Mouse (Mus musculus): Measurements from ENCODE around the gene Pde11a. TPM values are rescaled to one million over a fixed set of nuclear protein-coding genes. Genes with fewer than 3 reads are reported as not detected.
A peak's percentile ranks its signal among the peaks of the same experiment; 100 is the strongest.

Gene Pde11a
- polyA plus RNA-seq, 1 experiment: 0.03 TPM

DNA sequence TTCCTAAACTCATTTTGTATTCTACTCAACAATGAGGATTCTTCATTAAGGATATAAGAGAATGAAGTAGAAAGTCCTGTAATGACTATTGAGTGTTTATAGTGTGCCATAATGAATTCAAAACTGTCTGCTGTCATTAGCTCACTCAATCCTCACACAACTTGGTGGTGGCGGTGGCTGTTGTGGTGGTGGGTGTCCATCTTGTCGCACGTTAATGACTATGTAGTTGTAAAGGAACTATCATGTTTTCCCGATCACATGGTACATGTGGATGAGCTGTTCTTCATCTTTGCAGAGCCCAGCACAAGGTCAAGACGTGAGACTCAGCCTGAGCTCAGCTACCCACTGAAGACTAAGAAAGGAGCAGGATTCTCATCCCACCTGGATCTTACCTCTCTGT lies 242.7 kb downstream of the Pde11a start:
- DNase-seq (ENCODE audit: low spot score): no peak

DNA sequence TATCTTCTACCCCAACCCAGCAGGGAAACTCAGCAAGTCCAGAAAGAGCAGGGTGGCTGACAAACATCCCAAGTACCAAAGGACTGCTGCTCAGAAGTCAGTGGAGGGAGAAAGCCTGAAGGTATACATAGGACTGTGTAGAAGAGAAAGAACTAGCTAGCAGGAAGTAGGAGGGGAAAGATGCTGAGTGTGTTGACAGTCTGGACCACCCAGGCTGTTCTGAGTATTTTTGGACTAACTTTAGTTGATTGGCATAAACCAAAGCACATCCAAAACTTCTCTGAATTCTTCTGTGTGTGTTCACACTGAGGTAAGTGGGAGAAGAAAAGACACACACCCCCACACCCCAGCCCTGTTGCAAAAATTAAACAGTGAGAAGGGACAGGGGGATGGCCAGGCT lies 248.1 kb downstream of the Pde11a start:
- DNase-seq (ENCODE audit: low spot score): no peak

DNA sequence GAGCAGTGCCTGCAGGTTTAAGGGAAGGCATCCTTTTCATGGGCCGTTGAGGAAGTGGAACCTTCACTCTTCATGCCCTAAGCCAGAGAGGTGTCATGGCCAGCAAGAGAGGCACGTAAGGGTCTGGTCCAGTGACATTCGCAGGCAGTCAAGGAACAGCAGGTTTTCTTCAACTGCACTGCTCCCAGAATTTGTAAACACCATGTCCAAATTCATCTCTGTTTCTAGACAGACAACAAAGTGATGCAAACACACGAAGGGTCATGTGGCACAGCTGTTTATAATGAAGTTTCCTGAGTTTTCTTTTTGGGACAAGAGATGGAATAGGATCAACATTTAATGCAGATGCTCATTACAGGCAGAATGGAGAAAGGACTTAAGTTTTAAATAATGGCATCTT lies 249.7 kb downstream of the Pde11a start:
- DNase-seq (ENCODE audit: low spot score): no peak

DNA sequence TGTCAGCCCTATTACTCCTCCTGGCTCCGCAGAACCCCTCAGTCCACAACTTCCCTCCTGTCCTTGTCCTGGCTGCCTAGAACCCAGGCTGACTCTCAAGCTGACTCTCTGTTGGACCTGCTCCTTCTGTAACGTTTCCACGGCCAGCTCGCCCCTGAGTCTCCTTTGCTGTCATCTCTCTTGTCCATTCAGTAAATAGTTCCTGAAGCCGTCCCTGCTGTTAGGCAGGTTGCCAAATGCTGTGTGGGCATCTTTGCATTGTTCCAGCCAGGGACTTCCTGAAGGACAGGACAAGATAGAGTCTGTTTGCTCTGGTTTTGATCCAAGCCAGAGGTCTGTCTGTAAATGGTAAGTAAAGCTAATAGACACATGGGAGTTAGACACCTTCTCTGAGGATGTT lies 250.2 kb downstream of the Pde11a start:
- DNase-seq (ENCODE audit: low spot score): no peak

DNA sequence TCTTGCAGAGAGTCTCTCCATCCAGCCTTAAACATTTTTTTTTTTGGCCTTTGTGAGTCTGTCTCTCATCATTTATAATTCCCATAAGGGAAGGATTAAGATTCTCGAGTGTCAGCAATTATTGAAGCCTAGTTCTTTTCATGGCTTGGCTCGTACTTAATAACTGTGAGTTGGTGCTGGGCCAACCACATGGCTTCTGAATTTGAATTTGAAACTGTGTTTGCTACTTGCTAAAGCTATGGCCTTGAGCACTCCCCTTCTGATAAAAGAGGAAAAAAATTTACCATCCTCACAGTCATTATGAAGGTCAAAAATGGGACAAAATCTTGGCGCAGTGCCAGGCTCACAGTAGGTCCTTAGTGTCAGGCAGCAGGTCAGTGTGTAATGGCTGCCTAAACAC lies 251.4 kb downstream of the Pde11a start:
- no peak for DNase-seq (ENCODE audit: low spot score)

DNA sequence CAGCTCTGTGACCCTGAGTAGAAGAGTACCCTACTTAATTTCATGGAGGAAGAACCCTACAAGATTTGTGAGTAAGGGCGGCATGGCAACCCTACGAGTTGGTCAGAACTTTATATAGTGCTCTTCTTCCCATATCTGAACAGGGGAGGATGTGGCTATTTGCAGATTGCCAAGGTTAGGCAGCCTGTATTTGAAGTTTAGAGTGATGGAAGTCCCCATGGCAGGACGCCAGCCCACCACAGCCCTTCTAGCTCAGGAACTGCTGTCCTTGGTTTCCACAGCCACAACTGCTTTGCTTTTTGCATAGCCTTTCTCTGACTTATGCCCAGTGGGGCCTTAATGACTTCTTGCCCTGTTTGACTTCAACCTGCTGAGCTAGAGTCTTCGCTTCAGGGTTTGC lies 253.6 kb downstream of the Pde11a start:
- DNase-seq (ENCODE audit: low spot score): no peak

DNA sequence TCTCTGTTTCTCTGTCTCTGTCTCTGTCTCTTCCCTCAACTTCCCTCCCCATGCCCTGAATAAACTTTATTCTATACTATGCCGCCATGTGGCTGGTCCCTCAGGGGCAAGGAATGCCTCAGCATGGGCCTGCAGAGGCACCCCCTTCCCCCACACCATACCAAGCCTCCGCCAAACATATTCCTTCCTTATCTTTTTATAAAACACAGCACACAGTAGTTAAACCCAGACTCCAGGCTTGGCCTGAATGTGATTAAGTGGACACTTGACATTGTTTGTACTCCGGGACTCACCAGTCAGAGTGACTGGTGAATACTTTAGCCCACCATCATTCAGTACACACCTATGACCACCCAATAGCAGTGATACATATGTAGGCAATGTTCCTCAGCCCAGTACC lies 254.7 kb downstream of the Pde11a start:
- no peak for DNase-seq (ENCODE audit: low spot score)

DNA sequence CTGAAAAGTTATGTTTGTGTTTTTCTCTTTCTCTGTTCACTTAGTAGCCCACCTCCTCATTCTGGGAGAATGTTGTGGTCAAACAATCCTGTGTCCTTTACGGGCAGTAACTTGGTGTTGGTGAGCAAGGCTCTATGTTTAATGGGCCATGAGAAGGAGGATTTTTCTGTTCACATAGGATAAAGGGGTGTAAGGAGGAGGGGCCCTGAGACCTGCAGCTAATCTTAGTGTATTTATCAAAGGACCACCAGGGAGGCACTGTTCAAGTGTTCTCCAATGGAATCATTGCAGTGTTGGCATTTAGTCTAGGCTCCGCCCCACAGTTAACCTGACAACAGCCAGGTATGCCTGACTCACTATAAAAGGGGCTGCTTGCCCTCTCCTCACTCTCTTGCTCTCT lies 255.2 kb downstream of the Pde11a start:
- no peak for DNase-seq (ENCODE audit: low spot score)

DNA sequence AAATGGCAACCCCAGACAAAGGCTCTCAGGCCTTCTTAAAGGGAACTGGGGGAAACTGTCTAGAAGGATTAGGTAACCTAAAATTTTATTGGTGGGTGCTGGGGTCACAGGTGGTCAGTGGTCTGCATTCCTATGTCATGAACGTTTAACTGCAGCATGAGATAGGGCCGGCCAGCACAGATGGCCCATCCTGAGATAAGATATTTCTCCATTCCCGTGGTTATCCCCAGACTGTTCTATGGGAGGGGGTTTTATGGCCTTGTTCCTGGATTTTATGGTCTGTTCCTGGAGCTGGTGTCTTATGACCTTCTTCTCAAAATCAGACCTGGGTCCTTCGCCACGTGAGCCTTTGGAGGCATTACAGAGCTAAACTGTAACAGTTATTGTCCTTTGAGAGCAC lies 256.6 kb downstream of the Pde11a start:
- no peak for DNase-seq (ENCODE audit: low spot score)

DNA sequence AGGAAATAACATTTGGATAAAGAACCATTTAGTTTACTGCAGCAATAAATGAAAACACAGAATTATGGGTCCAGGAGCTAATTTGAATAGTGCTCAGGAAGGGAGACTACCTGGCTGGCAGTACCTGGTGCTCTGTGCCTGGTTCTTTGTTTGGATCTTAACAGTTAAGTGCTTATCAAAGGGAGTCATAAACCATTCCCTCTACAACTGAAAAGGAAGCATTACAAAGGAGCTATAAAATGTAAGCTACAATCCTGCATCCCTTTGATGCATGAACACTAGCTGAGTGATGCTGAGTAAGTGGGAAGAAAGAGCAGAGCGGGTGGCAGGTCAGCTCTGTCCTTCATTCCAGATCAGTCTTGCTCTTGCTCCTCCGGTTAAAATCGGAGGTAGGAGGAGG lies 258.0 kb downstream of the Pde11a start:
- DNase-seq (ENCODE audit: low spot score): no peak

DNA sequence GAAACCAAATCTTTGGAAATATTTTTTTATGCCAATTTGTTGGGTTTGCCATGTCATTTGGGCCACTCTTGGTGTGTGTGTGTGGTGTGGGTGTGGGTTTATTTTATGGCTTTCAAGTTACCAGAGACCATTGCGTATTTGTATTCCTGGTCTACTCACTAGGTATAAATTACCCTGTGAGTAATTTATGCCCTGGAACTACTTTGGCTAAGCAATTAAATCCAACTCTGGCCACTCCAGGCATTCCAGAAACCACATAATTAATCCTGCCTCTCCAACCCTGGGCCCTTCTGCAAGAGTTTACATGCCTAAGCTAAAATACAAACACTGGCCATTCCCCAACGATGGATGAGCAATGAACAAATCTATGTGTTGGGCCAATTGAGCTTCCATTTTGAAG lies 261.7 kb downstream of the Pde11a start:
- no peak for DNase-seq (ENCODE audit: low spot score)

DNA sequence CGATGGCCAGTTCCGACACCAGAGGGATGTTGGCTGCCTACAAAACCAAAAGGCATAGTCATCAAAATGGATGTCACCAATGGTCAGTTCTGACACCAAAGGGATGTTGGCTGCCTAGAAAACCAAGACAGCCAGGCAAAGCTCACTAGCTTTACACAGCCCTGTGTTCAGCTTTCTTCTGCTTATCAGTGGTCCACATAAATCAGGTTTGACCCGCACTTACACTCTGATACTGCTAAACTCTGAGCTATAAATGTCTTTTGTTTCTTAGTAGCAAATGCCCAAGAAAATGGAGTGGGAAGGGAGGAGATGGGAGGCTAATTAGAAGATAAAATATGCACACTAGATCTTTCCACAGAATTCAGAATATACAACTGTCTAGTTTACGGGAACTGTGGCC lies 262.5 kb downstream of the Pde11a start:
- DNase-seq (ENCODE audit: low spot score): no peak

DNA sequence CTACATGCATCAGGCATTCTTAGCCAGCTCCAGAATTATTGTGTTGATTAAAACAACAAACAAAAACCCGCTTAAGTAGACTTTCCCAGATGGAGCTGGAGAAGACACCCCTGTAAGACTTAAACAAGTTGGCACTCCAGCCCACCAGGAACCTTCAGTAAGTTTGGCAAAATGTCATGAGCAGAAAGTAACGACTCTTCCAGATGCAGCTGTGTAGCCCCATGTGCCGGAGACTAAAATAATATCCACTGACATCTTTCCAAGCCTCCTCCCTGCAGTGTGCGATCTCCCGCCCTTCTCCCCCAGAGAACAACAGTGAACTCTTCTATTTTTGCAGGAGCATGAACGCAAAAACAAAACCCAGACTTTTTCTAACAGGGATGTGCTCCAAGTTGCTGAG lies 265.5 kb downstream of the Pde11a start:
- no peak for DNase-seq (ENCODE audit: low spot score)

DNA sequence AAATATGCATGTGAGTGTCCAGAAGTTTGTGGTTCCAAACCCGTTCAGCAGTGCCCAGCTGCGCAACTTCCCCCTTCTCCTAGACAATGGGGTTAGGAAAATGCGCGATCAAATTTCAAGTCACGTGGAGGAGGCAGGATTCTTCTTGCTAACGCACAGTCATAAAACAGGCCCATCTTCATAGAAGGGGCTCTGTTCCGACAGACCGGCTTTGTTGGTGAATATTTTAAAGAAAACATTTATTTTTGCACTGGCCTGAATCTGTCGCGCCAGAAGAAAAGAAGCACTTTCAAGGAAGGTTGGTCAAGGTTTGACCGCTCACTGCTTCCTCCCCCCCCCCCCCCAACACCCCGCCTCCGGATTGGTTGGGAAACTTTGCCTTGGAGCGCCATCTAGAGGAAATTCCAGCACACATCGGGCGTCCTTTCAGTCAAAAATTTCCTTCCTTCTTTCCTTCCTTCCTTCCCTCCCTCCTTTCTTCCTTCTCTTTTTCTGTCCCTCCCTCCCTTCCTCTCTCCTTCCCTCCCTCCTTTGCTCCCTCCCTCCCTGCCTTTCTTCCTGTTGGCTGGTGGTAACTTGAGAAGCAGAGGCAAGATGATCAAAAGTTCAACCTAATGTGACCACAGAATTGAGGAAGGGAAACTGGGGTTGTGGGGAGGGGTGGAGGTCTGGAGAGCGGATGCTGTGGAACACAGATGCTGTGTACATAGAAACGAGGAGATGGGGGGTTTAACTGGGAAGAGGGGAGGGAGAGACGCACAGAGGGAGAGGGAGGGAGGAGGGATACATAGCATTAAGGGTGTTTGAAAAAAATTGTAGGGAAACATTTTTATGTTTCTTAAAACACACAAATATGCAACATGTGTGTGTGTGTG lies 267.9 kb downstream of the Pde11a start:
- DNase-seq (ENCODE audit: low spot score): peak; percentile 22

DNA sequence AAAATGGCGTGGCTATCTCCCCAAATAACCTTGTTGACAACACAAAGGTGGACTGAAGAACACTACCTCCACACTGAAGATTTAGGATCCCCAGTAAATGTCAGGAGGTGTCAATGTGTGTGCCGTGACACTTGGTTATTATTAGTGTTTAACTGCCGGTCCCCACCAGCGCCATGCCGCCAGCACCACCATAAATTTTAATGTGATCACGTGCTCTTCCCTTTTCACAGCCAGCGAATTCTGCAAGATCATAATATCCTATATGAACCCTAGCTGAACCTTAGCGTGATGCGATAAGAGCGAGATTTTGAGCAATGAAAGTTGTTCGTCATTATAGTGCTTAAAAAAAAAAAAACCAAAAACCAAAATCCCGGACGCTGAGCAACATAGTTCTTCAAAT lies 269.3 kb downstream of the Pde11a start:
- no peak for DNase-seq (ENCODE audit: low spot score)

DNA sequence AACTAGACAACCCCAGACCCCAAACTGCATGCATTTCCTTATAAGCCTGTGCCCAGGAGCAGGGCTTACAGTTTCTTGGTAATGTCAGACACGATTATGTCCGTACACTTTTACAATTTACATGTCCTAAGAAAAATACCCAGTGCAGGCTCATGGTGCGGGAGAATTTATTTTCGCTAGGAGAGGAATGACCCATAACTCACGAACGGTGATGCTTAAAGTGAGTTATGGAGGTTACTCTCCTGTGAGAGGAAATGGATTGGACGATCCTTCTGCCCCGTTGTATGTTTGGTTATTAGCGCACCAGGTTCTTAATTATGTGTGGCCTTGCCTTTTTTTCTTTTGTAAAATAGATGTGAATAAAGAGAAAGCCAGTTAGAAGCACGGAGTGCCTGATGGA lies 270.4 kb downstream of the Pde11a start:
- no peak for DNase-seq (ENCODE audit: low spot score)

DNA sequence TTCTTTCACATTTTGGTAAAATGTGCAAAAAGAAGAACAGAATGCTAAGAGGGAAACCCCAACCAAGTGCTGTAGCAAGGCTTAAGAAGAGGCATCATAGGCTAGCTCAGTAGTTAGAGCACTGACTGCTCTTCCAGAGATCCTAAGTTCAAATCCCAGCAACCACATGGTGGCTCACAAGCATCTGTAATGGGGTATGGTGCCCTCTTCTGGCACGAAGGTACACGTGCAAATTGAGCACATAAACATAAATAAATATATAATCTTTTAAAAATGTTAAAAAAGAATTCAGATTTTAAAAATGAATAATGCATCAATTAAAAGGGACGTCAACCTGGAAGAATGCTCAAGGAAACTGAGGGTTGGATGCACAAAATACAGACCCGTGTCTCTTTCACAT lies 271.4 kb downstream of the Pde11a start:
- DNase-seq (ENCODE audit: low spot score): no peak

DNA sequence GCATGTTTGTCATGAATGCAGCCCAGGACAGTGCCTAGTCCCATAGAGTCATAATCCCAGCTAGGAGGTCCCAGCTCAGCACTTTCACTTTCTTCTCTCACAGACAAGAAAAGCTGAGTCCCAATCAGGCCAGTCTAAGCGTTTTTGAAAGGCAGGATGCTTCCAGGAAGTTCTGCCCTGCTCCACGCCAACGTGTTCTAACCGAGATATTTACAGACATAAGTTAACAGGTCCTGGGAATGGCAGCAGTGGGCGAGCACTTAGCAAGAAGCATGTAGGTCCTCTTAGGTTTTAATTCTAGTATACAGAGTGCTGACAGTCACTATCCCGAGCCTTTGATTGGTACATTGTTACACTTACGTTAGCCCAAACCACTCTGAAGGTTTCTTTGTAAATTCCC lies 273.3 kb downstream of the Pde11a start:
- DNase-seq (ENCODE audit: low spot score): no peak

DNA sequence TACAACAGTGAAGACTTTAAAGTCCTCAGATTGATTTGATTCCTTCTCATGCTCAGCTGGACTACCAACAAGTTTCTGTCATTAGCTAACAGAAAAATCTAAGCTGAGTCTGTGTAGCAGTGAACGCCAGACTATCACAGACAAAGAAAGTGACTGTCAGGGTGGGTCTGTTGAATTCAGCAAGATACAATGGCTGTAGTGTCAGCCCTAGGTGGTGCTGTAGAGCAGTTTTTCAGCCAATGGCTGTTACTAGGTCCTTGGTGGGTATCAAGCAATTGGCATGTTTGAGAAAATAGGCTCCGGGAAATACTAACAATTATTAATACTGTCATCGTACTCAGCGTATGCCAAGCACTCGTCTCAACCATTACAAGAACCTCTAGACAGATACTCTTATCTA lies 274.5 kb downstream of the Pde11a start:
- DNase-seq (ENCODE audit: low spot score): no peak

DNA sequence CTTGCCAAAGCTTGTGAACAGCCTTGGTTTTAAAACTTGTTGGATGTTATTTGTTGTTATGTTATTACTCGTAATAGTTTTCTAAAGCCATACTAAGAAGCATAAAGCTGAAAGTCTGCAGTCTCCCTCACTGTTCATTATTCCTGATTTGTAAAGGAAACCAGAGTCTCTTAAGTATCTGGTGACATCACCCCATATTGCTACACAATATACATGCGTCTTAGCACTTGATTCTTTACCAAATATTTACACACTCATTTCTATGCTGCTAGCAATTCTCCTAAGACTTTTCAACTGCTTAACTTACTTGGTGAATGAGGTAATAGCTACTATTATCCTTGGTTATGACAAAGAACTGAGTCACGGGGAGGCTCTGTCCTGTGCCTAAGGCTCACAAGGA lies 278.4 kb downstream of the Pde11a start:
- no peak for DNase-seq (ENCODE audit: low spot score)

DNA sequence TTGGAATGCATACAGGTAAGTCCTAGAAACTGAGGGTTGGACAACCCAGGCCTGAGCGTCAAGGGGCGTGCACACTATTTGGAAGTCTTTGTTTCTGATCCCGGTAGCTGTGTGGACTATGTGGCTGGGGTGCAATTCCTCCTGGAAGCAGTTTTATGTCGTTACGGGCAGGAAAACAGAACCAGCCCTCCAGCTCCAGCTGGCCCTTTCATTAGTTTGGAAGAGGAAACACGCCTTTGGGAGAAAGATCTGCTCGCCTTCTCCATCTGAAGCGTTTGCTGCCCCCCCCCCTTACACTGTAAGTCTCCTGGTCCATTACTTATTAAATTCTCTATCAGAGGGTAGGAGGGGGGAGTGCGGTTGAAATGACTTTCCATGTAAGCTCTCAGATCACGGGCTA lies 279.0 kb downstream of the Pde11a start:
- DNase-seq (ENCODE audit: low spot score): no peak

DNA sequence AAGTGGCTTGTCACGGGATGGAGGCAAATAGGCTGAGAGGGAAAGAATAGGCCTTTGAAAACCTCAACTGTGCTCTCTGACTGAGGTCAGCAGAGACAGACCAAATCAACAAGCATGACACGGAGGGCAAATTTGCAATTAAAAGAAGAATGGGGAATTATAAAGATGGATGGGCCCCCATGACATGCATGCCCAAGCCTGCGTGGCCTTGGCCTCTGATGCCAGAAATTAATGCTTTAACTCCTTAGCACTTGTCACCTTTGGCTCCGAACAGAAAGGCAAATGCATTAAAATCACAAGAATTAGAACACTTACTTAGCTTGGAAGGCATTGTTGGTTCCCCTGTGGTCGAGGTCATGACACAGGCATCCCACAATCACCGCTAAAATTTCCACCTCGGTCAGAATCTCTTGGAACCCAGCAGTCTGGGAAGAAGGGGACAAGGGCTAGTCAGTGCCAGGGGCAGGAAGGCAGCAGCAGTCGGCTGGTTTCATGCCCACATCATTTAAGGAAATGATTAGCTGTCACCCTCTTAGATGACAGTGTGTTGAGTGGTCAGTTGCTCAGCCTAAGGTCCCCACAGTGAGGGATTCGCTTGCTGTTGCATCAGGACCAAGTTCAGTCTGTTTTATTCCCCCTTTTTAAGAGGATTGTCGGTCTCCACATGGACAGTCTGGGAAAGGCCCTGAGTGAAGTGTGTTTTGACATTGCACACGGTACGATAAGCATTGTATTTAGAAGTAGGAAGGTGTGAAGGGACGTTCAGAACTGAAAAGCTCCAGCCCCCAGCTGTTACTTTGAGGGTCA lies 279.7 kb downstream of the Pde11a start:
- no peak for DNase-seq (ENCODE audit: low spot score)

DNA sequence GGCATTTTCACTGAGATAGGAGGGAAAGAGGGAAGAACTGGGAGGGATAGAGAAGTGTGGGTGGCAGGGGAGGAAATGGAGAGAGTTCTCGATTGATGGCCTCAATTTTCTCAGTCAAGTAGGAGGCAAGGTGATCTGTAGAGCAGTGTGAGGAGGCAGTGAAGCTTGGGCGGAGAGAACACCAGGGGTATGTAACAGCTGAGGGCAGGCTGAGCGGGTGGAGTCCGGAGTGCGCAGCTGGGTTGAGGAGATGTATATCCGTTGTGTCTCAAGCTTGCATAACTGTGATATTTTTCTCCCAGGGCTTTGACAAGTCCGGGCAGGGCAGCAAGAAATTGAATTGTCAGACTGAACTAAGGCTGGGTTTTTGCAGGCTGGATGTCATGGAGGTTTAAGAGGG lies 281.0 kb downstream of the Pde11a start:
- DNase-seq (ENCODE audit: low spot score): no peak
